Mouse (Mus musculus) right cerebral cortex, postnatal 36 days (tissue): ENCODE results near the gene Hdac4.

ENCODE experiments used
- DNase-seq, 2 experiments: peaks; one replicate each; pipeline ENCODE4 v3.0.0; 2022; ENCODE audit warnings: low spot score in 2 of 2, mixed read lengths in 1 of 2

Gene Hdac4

DNA sequence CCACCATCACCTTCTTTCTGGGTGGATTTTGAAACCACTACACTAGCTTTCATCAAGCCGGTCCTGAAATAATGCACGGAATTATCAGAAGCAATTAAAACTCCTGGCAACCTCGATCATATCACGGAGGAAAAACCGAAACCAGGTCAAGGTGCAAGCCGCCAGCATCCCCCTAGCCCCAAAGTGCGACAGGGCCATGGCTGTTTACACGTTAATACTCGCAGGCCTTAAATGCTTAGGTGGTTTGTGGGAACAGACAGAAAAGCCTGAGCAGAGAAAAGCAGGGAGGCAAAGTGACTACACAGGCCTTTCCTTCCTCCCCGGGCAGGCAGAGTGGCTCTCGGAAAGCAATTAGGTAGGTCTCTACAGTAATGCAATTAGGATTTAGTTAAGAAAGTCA lies 16.4 kb downstream of the Hdac4 start:
- DNase-seq: no peak

DNA sequence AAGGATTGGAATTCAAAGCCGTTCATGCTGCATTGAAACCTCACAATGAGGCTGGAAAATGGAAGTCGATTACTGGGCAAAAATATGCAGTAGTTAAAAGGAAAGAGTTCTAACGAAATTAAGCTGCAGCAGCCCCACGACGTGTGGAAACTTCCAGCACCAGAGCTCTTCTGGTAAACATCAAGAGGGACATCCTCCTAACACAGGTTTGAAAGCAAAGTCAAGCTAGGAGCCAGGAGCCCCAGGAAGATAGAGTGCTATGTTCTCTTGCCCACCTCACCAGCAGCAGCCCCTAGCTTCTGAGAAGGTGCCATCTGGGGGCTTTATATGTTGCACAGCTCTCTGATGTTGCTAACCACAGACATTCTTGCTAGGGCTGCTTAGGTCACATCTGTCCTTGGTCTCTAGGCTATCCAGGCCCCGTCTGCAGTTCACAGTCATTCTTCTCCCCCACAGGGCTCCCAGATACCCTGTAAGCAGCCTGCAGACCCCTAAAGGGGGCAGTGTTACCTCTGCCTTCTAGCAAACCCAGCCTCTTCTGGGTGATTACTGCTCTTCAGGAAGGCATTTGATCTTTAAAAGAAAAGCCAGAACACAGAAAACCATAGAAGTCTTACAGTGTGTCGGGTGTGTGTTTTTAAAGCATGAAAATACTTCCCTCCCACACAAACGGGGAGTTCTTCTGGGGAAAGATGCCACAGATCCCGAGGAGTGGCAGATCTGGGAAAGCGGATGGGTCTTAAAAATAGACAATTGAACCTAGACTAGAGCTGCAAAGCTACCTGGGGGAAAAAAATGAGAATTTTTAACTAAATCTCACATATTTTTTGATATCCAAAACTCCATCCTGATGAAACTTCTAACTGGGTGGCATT lies 17.2 kb downstream of the Hdac4 start:
- peak in 1 of 2 experiments; percentile 34 for DNase-seq

DNA sequence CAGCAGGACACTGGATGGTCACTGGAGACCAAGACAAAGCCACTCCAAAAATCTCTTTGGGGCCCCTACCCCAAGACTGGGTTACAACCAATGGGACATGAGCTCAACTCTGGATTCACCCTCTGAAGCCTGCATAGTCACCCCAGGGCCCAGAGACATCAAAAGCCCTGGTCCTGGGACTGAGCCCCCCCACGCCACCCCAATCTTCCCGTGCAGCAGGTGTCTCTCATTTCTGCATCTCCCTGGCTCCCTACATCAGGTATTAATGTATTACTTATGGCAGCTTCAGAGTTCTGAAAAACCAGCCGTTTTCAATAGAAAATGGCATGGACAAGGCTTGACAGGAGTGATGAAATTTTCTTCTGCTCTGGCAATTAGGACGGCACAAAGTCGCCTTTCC lies 17.9 kb downstream of the Hdac4 start:
- DNase-seq: no peak

DNA sequence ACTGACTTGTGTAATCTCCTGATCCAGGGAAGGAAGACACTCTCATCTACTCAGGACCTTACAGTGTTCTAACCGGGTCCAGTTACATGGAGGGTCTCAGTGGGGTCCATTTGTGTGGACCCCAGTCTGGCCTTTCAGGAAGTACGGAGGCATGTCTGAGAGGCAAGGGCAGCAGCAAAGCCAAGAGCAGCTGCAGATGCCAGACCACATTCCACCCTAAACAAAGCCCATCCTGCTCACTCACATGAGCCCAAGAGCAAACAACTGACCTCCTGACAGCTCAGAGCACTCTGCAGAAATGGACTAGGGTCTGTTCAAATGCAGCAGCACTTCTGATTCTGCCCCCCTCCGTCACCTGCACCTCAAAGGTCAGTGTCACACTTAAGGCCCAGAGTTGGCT lies 18.3 kb downstream of the Hdac4 start:
- DNase-seq: no peak

DNA sequence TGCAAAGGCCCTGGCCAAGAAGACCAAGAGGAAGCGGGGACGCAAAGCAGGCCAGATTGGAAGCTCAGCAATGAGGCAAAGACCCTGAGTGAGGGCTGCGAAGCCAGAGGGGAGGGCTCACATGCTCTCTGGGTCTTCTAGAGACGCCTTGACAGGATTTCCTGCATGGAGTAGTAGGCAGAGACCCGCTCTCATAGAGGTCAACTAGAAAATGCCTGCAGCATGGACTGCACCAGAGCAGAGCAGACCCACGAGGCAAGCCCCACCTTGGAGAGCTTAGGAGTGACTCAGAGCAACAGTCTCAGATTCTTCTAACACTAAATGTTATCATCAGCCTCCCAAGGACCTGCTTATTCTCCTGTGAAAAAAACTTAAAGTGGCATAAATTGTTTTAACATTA lies 20.2 kb downstream of the Hdac4 start:
- no peak for DNase-seq

DNA sequence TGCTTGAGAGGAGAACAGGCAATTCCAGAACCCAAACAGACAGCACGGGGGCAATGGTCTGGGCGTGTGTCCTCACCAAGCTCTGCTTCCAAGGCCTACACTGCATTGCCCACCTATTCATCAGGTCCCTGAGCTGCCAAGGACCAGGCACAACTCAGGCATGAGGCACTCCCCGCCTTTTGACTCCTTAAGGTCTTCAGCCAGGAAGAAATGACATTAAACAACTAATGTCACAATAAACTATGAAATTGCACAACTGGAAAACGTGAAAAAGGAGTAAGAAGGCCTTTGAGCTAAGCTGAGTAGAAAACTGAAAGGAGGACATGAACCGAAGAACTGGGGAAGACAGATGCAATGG lies 20.6 kb downstream of the Hdac4 start:
- no peak for DNase-seq

DNA sequence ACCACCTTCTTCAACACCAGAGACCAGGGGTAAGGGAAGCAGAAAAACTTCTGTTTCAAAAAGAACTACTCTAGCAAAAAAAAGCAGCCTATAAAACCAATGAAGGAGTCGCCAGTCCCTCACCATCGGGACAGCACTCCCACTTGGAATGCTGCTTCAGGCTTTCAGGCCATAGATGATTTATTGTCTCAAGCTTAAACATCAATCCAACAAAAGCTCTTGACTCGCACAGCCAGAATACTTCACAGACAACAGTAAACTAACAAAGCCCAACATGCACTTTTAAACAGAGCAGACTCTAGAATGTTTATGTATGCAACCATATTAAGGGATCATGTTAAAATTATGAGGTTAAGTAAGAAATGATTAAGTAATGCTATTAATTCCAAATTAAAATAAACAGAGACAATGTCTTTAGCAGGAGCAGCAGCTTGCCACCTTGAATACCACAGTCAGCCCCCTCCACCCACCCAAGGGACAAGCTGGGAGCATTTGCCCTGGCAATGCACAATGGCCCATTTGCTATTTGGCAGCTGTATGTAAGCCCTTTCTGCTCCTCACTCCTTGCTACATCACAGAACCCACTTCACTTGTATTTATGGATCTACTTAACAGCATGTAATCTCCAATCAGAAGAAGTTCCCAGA lies 21.1 kb downstream of the Hdac4 start:
- DNase-seq: no peak

DNA sequence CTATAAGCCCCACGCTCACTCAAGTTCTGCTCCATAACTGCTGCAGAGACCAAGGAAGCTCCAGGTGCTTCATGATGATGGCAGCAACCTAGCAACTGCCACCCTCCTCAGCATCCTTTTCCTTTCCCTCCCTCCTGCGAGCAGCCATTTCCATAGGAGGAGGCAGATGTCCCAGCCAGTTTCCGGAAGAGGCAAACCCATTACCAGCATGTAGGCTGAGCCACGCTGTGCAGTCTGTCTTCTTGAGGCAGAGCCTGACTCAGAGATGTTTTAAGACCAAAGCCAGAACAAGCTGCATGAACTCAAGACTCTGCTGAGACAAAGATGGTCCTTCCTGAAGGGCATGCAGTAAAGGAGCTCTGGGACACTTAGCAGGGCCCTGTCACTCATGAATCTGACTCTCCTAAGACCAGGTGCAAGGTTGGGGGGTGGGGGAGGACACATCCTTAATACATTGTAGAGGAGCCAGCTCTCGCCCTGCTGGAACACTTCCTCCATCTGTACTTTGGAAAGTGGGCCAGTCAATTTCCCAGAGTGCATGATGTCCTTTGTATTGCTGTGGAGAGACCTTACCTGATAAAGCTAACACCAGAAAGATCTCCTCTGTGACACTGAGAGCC lies 24.8 kb downstream of the Hdac4 start:
- DNase-seq: peak; percentile 57 to 66

DNA sequence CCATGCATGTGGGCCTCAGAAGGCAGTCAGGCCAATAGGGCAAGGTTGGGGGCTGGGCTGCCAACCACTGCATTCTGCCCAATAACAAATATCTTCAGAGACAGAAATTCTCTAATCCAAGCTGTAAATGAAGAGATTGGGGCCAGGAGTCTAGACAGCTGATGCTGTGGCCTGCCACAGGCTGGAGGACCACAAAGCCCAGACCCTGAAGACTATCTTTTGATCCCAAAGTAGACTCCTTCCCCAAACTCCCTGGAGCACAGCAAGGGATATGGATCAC lies 25.8 kb downstream of the Hdac4 start:
- no peak for DNase-seq

DNA sequence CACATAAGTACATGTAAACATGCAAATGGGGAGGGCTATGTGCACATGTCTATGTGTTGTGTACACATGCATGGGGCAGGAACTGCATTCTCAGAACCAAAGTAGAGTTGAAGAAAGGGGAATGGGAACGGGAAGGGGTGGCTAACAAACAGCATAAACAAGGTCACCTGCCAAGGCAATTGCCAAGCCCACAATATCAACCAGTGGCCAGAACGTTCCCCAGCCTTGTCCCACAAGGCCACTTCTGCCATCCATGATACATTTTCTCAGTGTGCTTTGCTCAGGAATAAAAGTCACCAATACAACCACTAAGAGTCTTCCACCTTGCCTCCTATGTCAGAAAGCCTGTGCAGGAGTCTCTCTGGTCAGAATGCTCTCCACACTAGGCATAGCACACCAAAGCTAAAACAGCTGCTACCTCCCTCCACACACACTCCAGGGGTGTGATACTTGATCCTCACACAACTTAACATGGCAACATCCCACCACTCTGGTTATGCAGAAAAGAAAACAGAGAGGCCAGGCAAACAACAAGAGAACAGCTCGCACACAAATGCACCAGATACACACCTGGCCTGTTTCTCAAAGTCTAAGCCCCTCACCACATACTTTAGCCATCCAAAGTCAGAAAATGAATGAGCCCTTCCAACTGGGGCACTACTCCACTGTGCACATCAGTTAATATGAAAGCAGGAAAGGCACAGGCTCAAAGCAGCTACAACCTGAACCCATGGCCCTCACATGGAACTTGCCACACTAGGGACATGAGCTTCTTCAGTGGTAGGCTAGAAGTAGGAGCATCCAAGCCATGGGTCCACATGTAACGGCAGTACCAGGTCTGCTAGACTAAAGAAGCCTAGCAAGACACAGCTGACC lies 26.4 kb downstream of the Hdac4 start:
- no peak for DNase-seq

DNA sequence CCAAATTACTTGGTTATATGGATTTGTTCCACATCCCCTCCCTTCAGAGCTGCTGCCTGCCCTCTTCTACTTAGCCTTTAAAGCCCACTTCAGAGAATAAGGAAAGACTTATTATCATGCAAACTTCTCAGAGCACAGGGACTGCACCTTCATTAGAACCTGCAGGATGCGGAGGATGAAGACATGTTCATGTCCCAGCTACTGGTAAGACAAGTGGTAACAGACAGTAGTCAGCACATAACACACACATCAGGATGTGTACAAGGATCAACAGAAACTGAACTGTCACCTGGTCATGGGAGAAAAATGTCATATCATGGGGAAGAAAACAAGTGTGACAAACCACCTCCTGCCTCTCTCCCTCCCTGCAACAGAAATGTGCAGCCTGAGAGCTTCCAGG lies 31.6 kb downstream of the Hdac4 start:
- DNase-seq: no peak

DNA sequence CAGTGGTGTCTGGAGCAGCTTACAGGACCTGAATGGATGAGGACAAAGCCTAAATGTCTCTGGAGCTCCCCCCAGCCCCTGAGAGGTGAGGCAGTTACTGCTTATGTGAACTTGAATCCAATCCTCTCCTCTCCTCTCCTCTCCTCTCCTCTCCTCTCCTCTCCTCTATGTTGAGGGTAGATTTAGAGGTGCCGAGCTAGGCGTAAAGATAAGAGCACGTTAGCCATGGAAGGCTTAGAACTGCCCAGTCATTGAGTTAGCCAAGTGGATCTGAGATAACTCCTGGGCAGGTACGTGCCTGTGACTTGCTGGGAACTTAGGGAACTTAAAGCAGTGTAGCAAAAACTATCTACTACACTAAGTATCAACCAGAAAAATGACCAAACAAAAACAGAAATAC lies 35.7 kb downstream of the Hdac4 start:
- DNase-seq: no peak

DNA sequence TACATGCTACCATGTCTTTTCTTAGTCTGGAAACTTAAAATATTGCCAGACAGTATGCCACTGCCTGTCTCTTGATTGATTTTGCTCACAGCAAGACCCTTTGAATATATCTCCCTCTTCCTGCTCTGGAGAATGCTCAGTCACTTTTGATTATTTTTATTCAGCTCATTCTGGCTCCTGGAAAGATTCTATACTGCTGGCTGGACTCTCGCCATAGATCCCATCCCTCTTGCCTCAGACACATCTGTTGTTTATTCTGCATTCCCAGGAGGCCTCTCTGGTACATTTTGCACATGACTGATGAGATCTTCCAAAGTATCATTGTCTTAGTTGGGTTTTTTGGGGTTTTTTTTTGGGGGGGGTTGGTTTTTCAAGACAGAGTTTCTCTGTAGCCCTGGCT lies 45.3 kb downstream of the Hdac4 start:
- DNase-seq: peak; percentile 33 to 36

DNA sequence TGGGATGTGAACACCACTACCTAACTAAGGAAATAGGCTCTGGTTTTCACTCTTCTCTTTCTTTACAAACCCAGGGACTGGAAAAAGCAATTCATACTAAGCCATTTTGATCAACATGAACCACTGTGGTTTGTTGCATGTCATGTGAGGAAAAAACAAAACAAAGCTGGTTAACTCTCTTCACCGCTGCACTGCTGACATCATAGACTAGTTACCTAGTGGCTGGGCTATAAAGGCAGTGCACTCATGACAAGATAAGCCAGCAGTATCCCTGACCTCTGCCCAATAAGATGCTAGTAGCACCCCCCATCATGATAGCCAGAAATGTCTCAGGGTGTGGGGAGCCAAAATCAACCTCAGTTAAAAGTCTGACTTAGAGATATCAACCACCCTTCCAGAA lies 47.0 kb downstream of the Hdac4 start:
- no peak for DNase-seq

DNA sequence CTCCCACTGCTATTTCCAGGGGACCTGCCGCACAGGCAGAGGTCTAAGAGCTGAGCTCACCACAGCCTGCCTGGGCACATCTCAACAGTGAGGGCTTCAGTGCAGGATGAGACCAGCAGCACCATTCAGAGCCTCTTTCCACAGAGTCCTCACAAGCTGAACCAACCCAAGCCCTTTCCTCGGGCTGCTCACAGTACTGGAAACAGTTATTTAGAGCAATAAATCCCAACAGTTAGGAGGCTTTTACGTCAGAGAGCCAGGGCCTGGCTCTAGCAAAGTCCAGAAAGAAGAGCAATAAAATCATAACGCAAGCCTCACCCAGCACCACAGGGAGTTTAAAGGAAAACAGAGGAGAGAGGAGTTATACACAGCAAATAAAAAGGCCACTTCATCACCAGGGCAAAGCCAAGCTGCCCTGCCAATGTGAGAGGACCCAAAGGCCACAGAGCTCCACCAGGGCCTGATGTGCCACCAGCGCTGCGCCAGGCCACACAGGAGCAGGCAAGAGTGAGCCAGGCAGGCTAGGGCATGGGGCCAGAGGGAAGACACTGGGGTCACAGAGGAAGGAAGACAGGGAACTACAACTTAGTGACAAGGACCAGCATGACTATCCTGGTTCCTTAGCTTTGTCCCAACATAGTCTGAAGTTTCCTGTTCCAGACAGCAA lies 50.5 kb downstream of the Hdac4 start:
- DNase-seq: no peak

DNA sequence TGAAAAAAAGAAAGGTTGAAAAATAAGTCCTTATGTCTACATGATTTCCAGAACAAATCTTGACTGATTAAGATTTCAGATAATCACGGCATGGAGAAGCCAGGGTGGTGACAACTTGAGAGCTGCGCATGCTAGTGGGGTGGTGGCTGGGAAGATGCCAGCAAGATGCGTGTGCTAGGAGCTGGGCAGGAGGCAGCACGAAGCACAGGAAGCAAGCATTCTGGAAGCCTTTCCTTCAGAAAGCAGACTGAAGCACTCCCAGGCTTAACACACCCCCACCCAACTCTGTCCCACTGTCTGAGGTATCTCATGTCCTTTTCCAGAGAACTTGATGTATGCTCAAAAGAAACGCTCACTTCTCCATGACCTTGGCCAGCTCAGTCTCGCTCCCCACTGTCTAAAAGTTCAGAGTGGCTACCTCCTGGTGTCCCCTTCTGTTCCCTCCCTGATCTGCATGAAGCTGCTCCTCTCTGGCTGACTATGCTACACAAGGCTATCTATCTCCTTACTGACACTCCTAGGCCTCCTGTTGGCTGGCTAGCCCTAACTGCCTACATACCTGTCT lies 52.1 kb downstream of the Hdac4 start:
- peak in 1 of 2 experiments; percentile 47 for DNase-seq

DNA sequence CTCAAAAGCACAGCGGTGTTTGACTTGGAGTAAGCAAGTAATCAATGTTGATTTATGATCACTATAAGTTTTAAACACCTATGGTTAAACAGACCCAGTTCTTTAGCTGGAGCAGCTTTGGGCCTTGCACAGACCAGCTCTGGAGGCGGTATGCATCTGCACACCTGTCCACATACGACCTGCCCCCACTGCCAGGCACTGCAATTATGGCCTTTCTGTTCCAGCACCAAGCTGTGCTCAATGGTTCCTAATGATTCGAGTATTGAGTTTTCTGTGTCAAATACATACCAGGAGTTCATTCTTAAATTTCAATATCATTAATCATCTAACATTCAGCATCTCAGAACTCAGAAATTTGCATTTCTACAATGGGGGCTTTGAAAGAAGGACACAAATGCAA lies 52.7 kb downstream of the Hdac4 start:
- DNase-seq: no peak

DNA sequence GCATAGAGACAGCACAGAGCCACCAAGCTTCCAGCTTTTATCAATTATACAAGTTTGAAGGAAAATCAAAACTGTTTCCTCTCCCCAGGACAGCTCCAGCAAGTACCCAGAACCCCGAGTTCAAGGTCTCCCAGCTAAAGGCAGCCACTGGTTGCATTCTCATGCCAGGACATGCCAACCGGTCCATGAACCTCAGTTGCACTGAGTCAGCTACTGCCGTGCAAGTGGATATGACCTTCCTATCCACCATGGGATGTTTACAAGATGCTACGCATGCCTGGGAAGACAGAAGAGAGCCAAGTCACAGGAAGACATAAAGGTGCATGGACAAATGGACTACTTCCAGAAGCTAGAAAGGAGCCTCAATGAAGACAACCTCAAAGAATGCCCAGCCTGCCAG lies 56.5 kb downstream of the Hdac4 start:
- no peak for DNase-seq

DNA sequence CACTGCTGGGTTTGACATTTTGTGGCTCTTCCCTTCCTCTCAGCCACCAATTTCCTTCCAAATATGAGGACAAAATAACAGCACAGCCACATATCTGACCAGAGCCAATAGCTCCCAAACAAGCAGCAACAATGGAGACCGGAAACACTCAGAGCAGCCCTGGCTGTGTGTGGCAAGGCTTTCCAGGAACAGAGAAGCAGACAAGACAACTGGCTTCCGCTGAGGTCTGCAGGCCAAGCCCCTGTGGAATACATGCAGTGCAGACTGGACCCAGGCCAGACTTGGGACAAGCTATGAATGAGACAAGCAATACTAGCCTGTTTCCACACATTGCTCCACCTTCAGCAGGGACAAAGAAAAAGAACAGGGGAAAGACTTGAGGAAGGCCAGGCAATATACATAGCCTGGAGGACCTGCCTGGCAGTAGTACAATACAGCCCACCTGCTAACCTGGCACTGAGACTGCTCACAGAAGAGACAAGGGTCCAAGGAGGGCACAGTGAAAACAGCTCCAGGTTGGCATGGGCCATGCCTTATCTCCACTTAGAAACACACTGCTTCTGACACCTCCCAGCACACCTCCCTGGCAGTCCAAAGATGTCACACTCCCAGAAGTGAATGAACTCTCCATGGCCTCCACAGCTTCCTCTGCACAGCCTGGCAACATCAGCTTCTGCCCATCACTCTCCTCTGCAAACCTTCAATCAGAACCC lies 58.2 kb downstream of the Hdac4 start:
- no peak for DNase-seq

DNA sequence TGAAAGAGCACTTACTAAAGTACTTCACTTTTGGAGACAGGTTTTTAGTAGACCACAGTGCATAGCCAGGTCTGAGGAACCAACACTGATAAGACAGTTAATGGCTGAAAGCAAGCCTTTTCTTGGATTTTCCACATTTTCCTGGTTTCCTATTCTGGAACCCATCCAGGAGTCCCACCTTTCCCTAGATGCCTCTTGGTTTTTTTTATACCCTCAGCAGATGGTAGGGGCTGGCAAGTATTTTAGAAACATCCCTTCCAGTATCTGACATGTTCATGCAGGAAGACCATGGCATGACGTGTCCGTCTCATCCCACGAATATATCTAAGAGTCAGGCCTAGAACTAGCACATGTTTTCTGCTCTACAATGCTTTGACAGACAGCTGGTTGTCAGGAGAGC lies 59.1 kb downstream of the Hdac4 start:
- no peak for DNase-seq

DNA sequence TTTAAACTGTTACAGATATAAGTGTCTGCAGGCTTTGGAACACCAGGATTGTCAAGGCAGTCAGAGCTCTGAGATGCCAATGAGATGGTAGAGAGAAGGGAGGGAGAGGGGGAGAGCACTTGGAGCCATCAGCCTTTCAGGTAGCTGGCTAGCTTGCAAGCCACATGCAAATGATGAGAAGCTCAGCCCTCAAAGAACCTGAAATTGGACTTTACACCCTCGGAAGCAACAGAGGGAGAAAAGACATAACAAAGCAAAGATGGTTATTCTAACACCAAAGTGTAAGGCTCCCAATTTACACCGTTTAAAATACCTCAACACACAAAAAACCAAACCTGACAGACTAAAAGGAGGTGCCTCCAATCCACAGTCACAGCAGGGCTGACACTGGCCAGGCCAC lies 63.3 kb downstream of the Hdac4 start:
- DNase-seq: no peak
